Mouse (Mus musculus) forebrain, postnatal 0 days (tissue): Measurements from ENCODE around the gene Nlrp4e. TPM values are rescaled to one million over a fixed set of nuclear protein-coding genes. Genes with fewer than 3 reads are reported as not detected.
"Not testable (repeated sequence)": the region's sequence is repeated elsewhere in the genome, so short reads cannot be mapped to it uniquely, and the experiment has no call there.

Experiments
- ATAC-seq: fragments of 200-750 bp; cut with Nextera tagmentation; 2 replicates; pipeline ENCODE4 v1.8.0; 2017; ENCODE audit warnings: mild to moderate bottlenecking, moderate library complexity
- DNase-seq: peaks from one replicate; pipeline ENCODE4 v3.0.0-alpha.2; 2015
- H3K27ac ChIP-seq: fragments of 300-500 bp; sonication (generic); 2 replicates; pipeline ENCODE4 v1.5.1; 2014; ENCODE audit warnings: low read depth, mild to moderate bottlenecking, antibody characterized with exemption, low read length, moderate library complexity, mixed read lengths
- H3K27me3 ChIP-seq: fragments of 300-500 bp; sonication (generic); 2 replicates; pipeline ENCODE4 v1.6.1; 2014; ENCODE audit warnings: mild to moderate bottlenecking, low read length, mixed read lengths; ENCODE audit not compliant: insufficient read depth
- H3K36me3 ChIP-seq: fragments of 300-500 bp; sonication (generic); 2 replicates; pipeline ENCODE4 v1.6.1; 2014; ENCODE audit warnings: mild to moderate bottlenecking, moderate library complexity; ENCODE audit not compliant: insufficient read depth
- H3K4me1 ChIP-seq: fragments of 300-500 bp; sonication (generic); 2 replicates; pipeline ENCODE4 v1.6.1; 2014; ENCODE audit warnings: antibody characterized with exemption; ENCODE audit not compliant: insufficient read depth
- H3K4me2 ChIP-seq: fragments of 300-500 bp; sonication (generic); 2 replicates; pipeline ENCODE4 v1.6.1; 2014; ENCODE audit warnings: low read depth, mild to moderate bottlenecking, moderate library complexity
- H3K4me3 ChIP-seq: fragments of 300-500 bp; sonication (generic); 2 replicates; pipeline ENCODE4 v1.5.1; 2014; ENCODE audit warnings: low read depth, low read length, mixed read lengths
- H3K9ac ChIP-seq: fragments of 300-500 bp; sonication (generic); 2 replicates; pipeline ENCODE4 v1.6.1; 2014; ENCODE audit warnings: mild to moderate bottlenecking
- H3K9me3 ChIP-seq: fragments of 300-500 bp; sonication (generic); 2 replicates; pipeline ENCODE4 v1.6.1; 2016; ENCODE audit warnings: low read length
- CTCF ChIP-seq: sonication (generic); IDR thresholded peaks from 2 replicates; pipeline ENCODE4 v1.5.1; 2016; ENCODE audit warnings: antibody characterized with exemption, control low read depth, low read depth
- WGBS: fragments of 180-500 bp; shearing (Covaris S2); extraction: QIAGEN DNeasy Blood & Tissue Kit; methylation state at CpG from one replicate; pipeline ENCODE4 v1.1.7; 2014; 5-methylcytosine and 5-hydroxymethylcytosine counted together
- microRNA-seq, 2 experiments: library from miRNA; unstranded; fragments of <30 nt; microRNA quantifications; one replicate each; pipeline ENCODE4; 2016
- polyA plus RNA-seq: library from polyadenylated mRNA; unstranded; fragments of >200 nt; fragmentation: Nextera tagmentation; extraction: Ambion mirVana; gene quantifications from 2 replicates; pipeline ENCODE4 v1.2.1, GENCODE M21; 2015
- total RNA-seq: library from RNA; depleted of rRNA; stranded (reverse); fragments of >200 nt; gene quantifications from 2 replicates; pipeline ENCODE4 v1.2.3, GENCODE M21; 2014; rRNA removed

The Nlrp4e gene
- not detected in 2 replicates for total RNA-seq
- not detected in 2 replicates for polyA plus RNA-seq

- not testable (repeated sequence) for DNase-seq, H3K27me3 ChIP-seq, H3K4me1 ChIP-seq, H3K9me3 ChIP-seq, H3K27ac ChIP-seq, H3K4me2 ChIP-seq, H3K9ac ChIP-seq, H3K36me3 ChIP-seq, H3K4me3 ChIP-seq, ATAC-seq
- WGBS = 92% methylated on average over 3 of the region's 3 CpGs
Observed at GRCm38 (mm10) chr7:23300892-23301291, at the start of gene Nlrp4e. Gene Nlrp4e, plus strand, starts transcription at chr7:23301192.

GRCm38 (mm10) chr7:23251582-23251981 lies 49.4 kb upstream of the Nlrp4e start, which contains the start of gene Vmn1r166:
Gene Vmn1r166, minus strand, starts transcription at chr7:23251682.
- DNase-seq, H3K9me3 ChIP-seq, H3K27me3 ChIP-seq, ATAC-seq, H3K4me2 ChIP-seq, H3K36me3 ChIP-seq, H3K4me3 ChIP-seq, H3K27ac ChIP-seq, H3K9ac ChIP-seq, H3K4me1 ChIP-seq: not testable (repeated sequence)
- no CpG with 5 or more reads among the region's 2 CpGs for WGBS

GRCm38 (mm10) chr7:23278800-23279199 lies 22.2 kb upstream of the Nlrp4e start, which contains the start of gene Gm6902:
Gene Gm6902, minus strand, starts transcription at chr7:23278900.
- not testable (repeated sequence) for H3K9ac ChIP-seq, H3K4me3 ChIP-seq

GRCm38 (mm10) chr7:23358311-23358710 lies 57.3 kb downstream of the Nlrp4e start:
- H3K4me2 ChIP-seq, H3K36me3 ChIP-seq, H3K27ac ChIP-seq, H3K9ac ChIP-seq, DNase-seq, H3K4me3 ChIP-seq, ATAC-seq, H3K27me3 ChIP-seq, H3K4me1 ChIP-seq: not testable (repeated sequence)
- H3K9me3 ChIP-seq = peaks cover 17% of the 10 kb centered on the region
- 93% methylated on average over 13 of the region's 13 CpGs for WGBS

More at GRCm38 (mm10) chr7:23278800-23279199, 22.2 kb upstream of the Nlrp4e start, which contains the start of gene Gm6902:
- not testable (repeated sequence) for H3K36me3 ChIP-seq, H3K27ac ChIP-seq, H3K4me1 ChIP-seq, DNase-seq, H3K27me3 ChIP-seq, H3K4me2 ChIP-seq, ATAC-seq, H3K9me3 ChIP-seq
- WGBS = no CpG with 5 or more reads among the region's 2 CpGs

GRCm38 (mm10) chr7:23385589-23385988 lies 84.6 kb downstream of the Nlrp4e start, which contains the start of gene Nlrp5:
Gene Nlrp5, plus strand, starts transcription at chr7:23385889.
- no peak within 1 kb of the TSS for H3K4me2 ChIP-seq
- H3K4me1 ChIP-seq = no peaks in the 10 kb centered on the region
- H3K27ac ChIP-seq = no peak within 1 kb of the TSS
- DNase-seq (no peak), ATAC-seq (no peak)
- WGBS = 71% methylated on average over 10 of the region's 10 CpGs
- no peak for TF ChIP-seq CTCF
- H3K36me3 ChIP-seq = no peaks in the 10 kb centered on the region
- no peaks in the 10 kb centered on the region for H3K27me3 ChIP-seq
- H3K9ac ChIP-seq = no peak within 1 kb of the TSS
- H3K9me3 ChIP-seq = peaks cover 21% of the 10 kb centered on the region
- H3K4me3 ChIP-seq = no peak within 1 kb of the TSS

Small RNA genes lying within 50 kb of the gene (microRNA-seq; reads per million reads assigned to microRNA genes)
- gene Gm25196 = 0 reads per million in 2 experiments

Other genes starting within 250 kb of the Nlrp4e start
- gene Vmn1r163, start 245.7 kb upstream of the Nlrp4e start, total RNA-seq = not detected in 2 replicates
- gene Vmn1r163, start 245.7 kb upstream of the Nlrp4e start, polyA plus RNA-seq = not detected in 2 replicates
- not detected in 2 replicates for gene Gm8720, start 233.7 kb upstream of the Nlrp4e start, total RNA-seq
- not detected in 2 replicates for gene Gm8720, start 233.7 kb upstream of the Nlrp4e start, polyA plus RNA-seq
- not detected in 2 replicates for gene Gm10662, start 156.7 kb upstream of the Nlrp4e start, total RNA-seq
- gene Gm10662, start 156.7 kb upstream of the Nlrp4e start, polyA plus RNA-seq = not detected in 2 replicates
- not detected in 2 replicates for gene Vmn1r165, start 83.9 kb upstream of the Nlrp4e start, total RNA-seq
- not detected in 2 replicates for gene Vmn1r165, start 83.9 kb upstream of the Nlrp4e start, polyA plus RNA-seq
- not detected in 2 replicates for gene Vmn1r166, start 49.5 kb upstream of the Nlrp4e start, total RNA-seq
- gene Vmn1r166, start 49.5 kb upstream of the Nlrp4e start, polyA plus RNA-seq = not detected in 2 replicates
- not detected in 2 replicates for gene Gm6902, start 22.3 kb upstream of the Nlrp4e start, total RNA-seq
- not detected in 2 replicates for gene Gm6902, start 22.3 kb upstream of the Nlrp4e start, polyA plus RNA-seq
- gene Nlrp5, start 84.7 kb downstream of the Nlrp4e start, total RNA-seq = not detected in 2 replicates
- gene Nlrp5, start 84.7 kb downstream of the Nlrp4e start, polyA plus RNA-seq = not detected in 2 replicates
- gene Vmn1r167, start 206.0 kb downstream of the Nlrp4e start, total RNA-seq = not detected in 2 replicates
- gene Vmn1r167, start 206.0 kb downstream of the Nlrp4e start, polyA plus RNA-seq = not detected in 2 replicates
- gene Vmn1r168, start 238.5 kb downstream of the Nlrp4e start, total RNA-seq = not detected in 2 replicates
- gene Vmn1r168, start 238.5 kb downstream of the Nlrp4e start, polyA plus RNA-seq = not detected in 2 replicates